Mouse (Mus musculus): ENCODE results near the gene Tmem86a. TPM values are rescaled to one million over a fixed set of nuclear protein-coding genes. Genes with fewer than 3 reads are reported as not detected.

Gene Tmem86a
- polyA plus RNA-seq, 1 experiment from 2014 or later: 29.9 TPM

DNA sequence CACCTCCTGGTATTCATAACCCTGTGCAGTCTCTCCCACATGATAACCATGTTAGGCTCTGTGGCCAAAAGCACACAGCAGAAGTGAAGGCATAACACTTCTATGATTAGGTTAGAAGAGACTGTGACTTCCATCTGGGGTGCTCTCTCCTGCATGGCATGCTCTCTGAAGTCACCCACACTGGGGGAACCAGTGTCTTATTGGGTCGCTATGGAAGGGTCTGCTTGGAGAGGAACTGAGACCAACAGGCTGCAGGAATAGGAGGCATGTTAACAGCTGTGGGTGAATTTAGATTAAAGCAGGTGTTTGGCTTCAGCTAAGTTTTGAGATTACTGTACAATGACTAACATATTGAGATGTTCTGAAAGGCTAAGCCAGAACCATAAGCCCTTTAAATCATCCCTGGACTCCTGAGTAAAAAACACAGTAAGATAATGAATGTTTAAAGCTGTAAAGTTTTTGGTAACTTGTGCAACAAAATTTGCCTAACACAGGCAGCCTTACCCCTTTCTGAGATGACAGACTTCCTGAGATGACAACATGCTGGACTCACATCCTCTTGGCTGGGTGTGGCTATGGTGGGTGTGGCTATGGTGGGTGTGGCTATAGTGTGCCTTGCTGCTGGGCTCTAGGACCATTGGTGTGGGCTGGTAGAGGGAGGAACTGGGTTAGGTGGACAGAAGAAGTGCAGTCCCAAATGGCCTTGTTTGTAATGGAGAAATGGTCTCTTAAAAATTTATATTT, 53.4 kb downstream of the Tmem86a start:
- no peak overlapping the region for H3K4me2 ChIP-seq (ENCODE audit: low read depth, low read length)
- H3K9me3 ChIP-seq (replicated peaks; ENCODE audit: control insufficient read depth, low read length): no peaks in the 10 kb centered on the region
- ATAC-seq (ENCODE audit: insufficient read depth, low FRiP score): no peak
- H3K27me3 ChIP-seq (ENCODE audit: control insufficient read depth, insufficient read depth, low read length): no peaks in the 10 kb centered on the region
- no peaks in the 10 kb centered on the region for H3K4me1 ChIP-seq (ENCODE audit: control insufficient read depth, insufficient read depth, low read length)
- no peak overlapping the region for H3K27ac ChIP-seq (ENCODE audit: low read length)
- no peak overlapping the region for H3K4me3 ChIP-seq (replicated peaks; ENCODE audit: low read length)
- no peaks in the 10 kb centered on the region for H3K36me3 ChIP-seq (ENCODE audit: control insufficient read depth, insufficient read depth, low read length)
- WGBS: 50% methylated on average over 1 of the region's 1 CpGs
- H3K9ac ChIP-seq (ENCODE audit: low read length): no peak overlapping the region

Small RNA genes lying within 50 kb of the gene (microRNA-seq; reads per million reads assigned to microRNA genes)
- not detected for gene Mir7056

Other genes starting within 250 kb of the Tmem86a start
- 1,904 and 2,036 TPM in 2 replicates for gene Ldha, start 209.1 kb upstream of the Tmem86a start, polyA plus RNA-seq (2015; fragmentation: Nextera tagmentation; extraction: Ambion mirVana)
- not detected in 2 replicates for gene Ldhc, start 189.4 kb upstream of the Tmem86a start, polyA plus RNA-seq (2015; fragmentation: Nextera tagmentation; extraction: Ambion mirVana)
- 137 and 140 TPM in 2 replicates for gene Tsg101, start 130.6 kb upstream of the Tmem86a start, polyA plus RNA-seq (2015; fragmentation: Nextera tagmentation; extraction: Ambion mirVana)
- 11.6 and 12.6 TPM in 2 replicates for gene Uevld, start 92.1 kb upstream of the Tmem86a start, polyA plus RNA-seq (2015; fragmentation: Nextera tagmentation; extraction: Ambion mirVana)
- gene Gm9999, start 67.0 kb upstream of the Tmem86a start, polyA plus RNA-seq (2015; fragmentation: Nextera tagmentation; extraction: Ambion mirVana): not detected in 2 replicates
- gene Spty2d1, start 42.2 kb upstream of the Tmem86a start, polyA plus RNA-seq (2015; fragmentation: Nextera tagmentation; extraction: Ambion mirVana): 25.1 and 25.7 TPM in 2 replicates
- gene Ptpn5, start 83.1 kb downstream of the Tmem86a start, polyA plus RNA-seq (2015; fragmentation: Nextera tagmentation; extraction: Ambion mirVana): 1.2 and 1.3 TPM in 2 replicates
- gene Mrgpra6, start 154.3 kb downstream of the Tmem86a start, polyA plus RNA-seq (2015; fragmentation: Nextera tagmentation; extraction: Ambion mirVana): not detected in 2 replicates
- gene Mrgpra9, start 202.2 kb downstream of the Tmem86a start, polyA plus RNA-seq (2015; fragmentation: Nextera tagmentation; extraction: Ambion mirVana): not detected in 2 replicates